Comparison of ENCODE assay signal across 21 mouse cellular contexts in genomic region chr9:14520971-14521670, GRCm38 (mm10). TPM values are rescaled to one million over a fixed set of nuclear protein-coding genes. Genes with fewer than 3 reads are reported as not detected.
A peak's percentile ranks its signal among the peaks of the same experiment; 100 is the strongest.
DNase-seq lines count a peak whose midpoint lies in the region; TF ChIP-seq lines count a peak whose summit lies in the region.
"Had no signal": no experiment of that assay in that cellular context is flagged by ENCODE, and none has a peak within 500 bp of the region (broad histone marks: within the 10 kb centered on the region; RNA-seq: fewer than 3 reads in every experiment).

No protein-coding gene starts in this region.

- H3K4me3 ChIP-seq in gastrocnemius, adult 2 months, result no peak overlapping the region
- no peak overlapping the region for H3K4me3 ChIP-seq in embryonic fibroblast, embryonic 13.5 days (ENCODE audit: insufficient read depth, low read length)
- H3K4me3 ChIP-seq: heart, adult 2 months; hindbrain, embryonic 10.5 days; limb, embryonic 12.5 days; liver, embryonic 13.5 days; midbrain, embryonic 13.5 days had no signal

- H3K27ac ChIP-seq in gastrocnemius, adult 2 months, result peak overlapping the region; percentile 74
- peak overlapping the region; percentile 82 for H3K27ac ChIP-seq in embryonic fibroblast, embryonic 13.5 days (ENCODE audit: insufficient read depth, low read length)
- H3K27ac ChIP-seq: heart, adult 2 months; hindbrain, embryonic 10.5 days; limb, embryonic 12.5 days; liver, embryonic 13.5 days; macrophage; midbrain, embryonic 13.5 days had no signal

- DNase-seq in gastrocnemius, adult 2 months, result no peak
- no peak for DNase-seq in gastrocnemius, postnatal 14 days
- peak; percentile 71 for DNase-seq in A20 (ENCODE audit: low read depth, low spot score)
- DNase-seq in lung, postnatal 36 days, result peak; percentile 38
- no peak for DNase-seq in heart, adult 8-10 months (ENCODE audit: low spot score)
- DNase-seq in layer of hippocampus, adult 11-12 months (ENCODE audit: low spot score), result no peak
- DNase-seq in cerebellum, adult 11 months, result no peak
- DNase-seq: adrenal gland, postnatal 10 days; cerebellum, postnatal 10 days; embryo, embryonic 11 days; heart, adult 2 months; kidney, adult 18-20 months; liver, embryonic 13.5 days; thymus, postnatal 36 days had no signal

- no peak for TF ChIP-seq CTCF in gastrocnemius, adult 2 months (IDR thresholded peaks at IDR 0.05)
- no peak for TF ChIP-seq CTCF in embryonic fibroblast, embryonic 13.5 days (IDR thresholded peaks at IDR 0.05; ENCODE audit: borderline replicate concordance, insufficient read depth, low read length)

- intact Hi-C loops in gastrocnemius, adult 2 months (cut with DNase I), result no loop called here
- intact Hi-C loops in gastrocnemius, postnatal 14 days (cut with DNase I; ENCODE audit: low total_unique reads), result loop anchor here (5.0 kb wide), 1 partner anchor 176 kb away; no protein-coding TSS in a partner anchor

- peaks cover 13% of the 10 kb centered on the region for H3K4me1 ChIP-seq in embryonic fibroblast, embryonic 13.5 days (ENCODE audit: control insufficient read depth, insufficient read depth, low read length)
- H3K4me1 ChIP-seq: liver, embryonic 13.5 days; midbrain, embryonic 13.5 days had no signal

- TF ChIP-seq POLR2A in embryonic fibroblast, embryonic 13.5 days (IDR thresholded peaks at IDR 0.05; ENCODE audit: low read depth, low read length), result no peak

RNA-seq across cellular contexts. Expression of gene Cwc15, which starts 20.7 kb away (rescaled TPM):
- 100 to 1,000 TPM; 101 TPM for total RNA-seq in gastrocnemius, adult 2 months (2021)
- total RNA-seq in gastrocnemius, postnatal 14 days (2021), result 10 to 100 TPM; 94.1 to 94.4 TPM
- 133 and 144 TPM in 2 replicates for polyA plus RNA-seq in embryonic fibroblast, embryonic 13.5 days (2011; ENCODE audit: insufficient read length, low read depth, missing spikeins)
- 10 to 100 TPM; 58.2 to 79.0 (median 69.0) TPM for total RNA-seq in heart, adult 8-10 months (2022)

RNA-seq across cellular contexts. Expression of gene Kdm4d, which starts 20.8 kb away (rescaled TPM):
- not detected for total RNA-seq in gastrocnemius, adult 2 months (2021)
- total RNA-seq in gastrocnemius, postnatal 14 days (2021), result not detected
- polyA plus RNA-seq in embryonic fibroblast, embryonic 13.5 days (2011; ENCODE audit: insufficient read length, low read depth, missing spikeins), result not detected in 2 replicates
- not detected for total RNA-seq in heart, adult 8-10 months (2022)
- total RNA-seq: gastrocnemius, adult 8-10 months; heart, adult 2 months had no signal
- polyA plus RNA-seq: forebrain, embryonic 11.5 days; heart, adult 2 months; macrophage had no signal

Comparison
In these comparisons a context has a peak if more than half of its experiments do, and no peak if none do; other contexts are left out.
1. DNase-seq: peak in A20 (single experiment) and lung, postnatal 36 days (single experiment); none in gastrocnemius, adult 2 months (single experiment), gastrocnemius, postnatal 14 days (single experiment), heart, adult 8-10 months (single experiment), layer of hippocampus, adult 11-12 months (single experiment) and cerebellum, adult 11 months (single experiment).